Mouse (Mus musculus) layer of hippocampus, adult 9-10 months (tissue): ENCODE results near the gene Cldn34c2.
"Not testable (repeated sequence)": the region's sequence is repeated elsewhere in the genome, so short reads cannot be mapped to it uniquely, and the experiment has no call there.

Source experiments
- DNase-seq: peaks from one replicate; pipeline ENCODE4 v3.0.0; 2022; ENCODE audit warnings: low spot score

Gene Cldn34c2

DNA sequence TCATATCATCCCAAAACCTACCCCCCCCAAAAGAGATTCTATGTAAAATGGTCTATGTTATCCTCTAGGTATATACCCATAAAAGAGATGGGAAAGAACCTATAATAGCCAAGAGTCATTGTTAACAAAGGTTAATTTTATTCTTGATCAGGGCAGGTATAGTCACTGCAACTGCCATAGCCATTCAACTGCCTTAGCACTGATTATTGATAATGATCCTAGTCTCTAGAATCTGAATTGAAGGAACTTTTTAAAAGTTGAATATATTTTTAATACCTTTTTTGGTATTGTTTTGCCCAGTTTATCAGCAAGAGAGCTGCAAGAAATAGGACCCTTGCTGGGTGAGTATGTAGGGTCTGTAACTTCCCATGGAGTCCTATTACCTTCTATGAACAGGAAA lies at the start of gene Cldn34c2:
TSS of gene Cldn34c2 (plus strand) at position 301 of the 400 bp plus-strand sequence.
- not testable (repeated sequence) for DNase-seq

DNA sequence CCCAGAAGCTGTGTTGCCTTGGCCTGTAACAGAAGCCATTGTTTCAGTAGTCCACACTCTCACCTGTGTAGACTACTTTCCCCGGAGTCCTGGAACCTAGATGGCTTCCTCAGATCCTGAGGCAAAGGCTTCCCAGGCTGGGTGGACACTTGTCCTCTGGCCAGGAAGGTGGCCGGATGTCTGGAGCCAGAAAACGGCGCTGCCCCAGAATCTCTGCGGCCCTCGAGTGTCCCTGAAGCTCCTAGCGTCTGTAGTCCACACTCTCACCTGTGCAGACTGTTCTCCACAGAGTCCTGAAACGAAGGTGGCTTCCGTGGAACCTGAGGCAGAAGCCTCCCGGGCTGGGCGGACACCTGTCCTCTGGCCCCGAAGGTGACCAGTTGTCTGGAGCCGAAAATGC lies 30.1 kb upstream of the Cldn34c2 start:
- DNase-seq, result not testable (repeated sequence)

DNA sequence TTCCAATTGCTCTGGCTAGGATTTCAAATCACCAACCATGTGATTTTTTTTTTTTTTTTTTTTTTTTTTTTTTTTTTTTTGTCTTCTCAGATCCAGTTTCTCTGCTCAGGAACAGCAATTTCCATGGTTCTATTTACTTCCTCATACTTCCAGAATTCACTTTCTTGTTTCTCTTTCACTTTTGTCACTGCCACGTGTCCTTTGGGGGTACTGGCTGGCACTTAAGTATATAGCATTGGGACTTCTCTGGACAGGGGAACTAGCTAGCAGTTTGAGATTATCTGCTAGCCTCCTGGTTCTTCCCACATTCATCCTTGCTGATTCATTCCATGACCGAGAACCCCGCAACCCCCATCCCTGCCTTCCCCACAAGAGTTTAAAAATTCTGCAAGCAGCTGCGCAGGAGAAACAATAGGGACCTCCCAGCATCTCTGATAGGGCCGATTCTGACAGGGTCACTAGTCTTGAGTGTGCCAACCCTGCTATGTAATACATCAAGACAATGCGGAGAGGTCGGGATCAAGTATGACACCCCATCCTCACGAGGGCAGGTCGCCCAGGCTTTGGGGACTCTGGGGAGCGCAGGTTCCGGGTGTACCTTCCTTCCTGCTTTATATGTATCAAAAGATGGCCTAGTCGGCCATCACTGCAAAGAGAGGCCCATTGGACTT lies 30.8 kb downstream of the Cldn34c2 start:
- not testable (repeated sequence) for DNase-seq
